Mouse (Mus musculus) liver, adult 2 months (tissue): Measurements from ENCODE around the gene Epn2.

ENCODE experiments used
- CTCF ChIP-seq: fragments of 200-500 bp; IDR thresholded peaks from 2 replicates; pipeline ENCODE4 v1.5.1; 2011; ENCODE audit warnings: low read depth, low read length, control low read depth
- POLR2A ChIP-seq: fragments of 200-500 bp; IDR thresholded peaks from 2 replicates; pipeline ENCODE4 v1.6.1; 2011; ENCODE audit warnings: low read length, control low read depth; ENCODE audit not compliant: insufficient read depth; ENCODE audit errors: extremely low read depth

DNA sequence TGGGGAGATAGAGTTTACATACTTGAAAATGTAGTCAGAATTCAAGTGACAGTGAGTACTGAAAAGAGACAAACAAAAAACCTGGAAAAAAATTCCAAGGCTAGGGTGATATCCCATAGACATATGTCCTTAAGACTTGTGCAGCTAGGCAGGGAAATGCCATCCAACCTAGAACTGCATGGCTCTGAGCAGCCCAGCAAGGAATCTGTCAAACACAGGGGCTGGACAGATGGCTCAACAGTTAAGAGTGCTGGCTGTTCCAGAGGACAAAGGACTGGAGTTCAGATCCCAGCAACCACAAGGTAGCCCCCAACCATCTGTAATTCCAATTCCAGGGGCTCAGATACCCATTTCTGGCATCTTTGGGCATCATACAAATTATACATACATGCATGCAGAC is 28.9 kb downstream of the Epn2 start:
- TF ChIP-seq CTCF (no peak), POLR2A (no peak)
